In the genomic region with DNA sequence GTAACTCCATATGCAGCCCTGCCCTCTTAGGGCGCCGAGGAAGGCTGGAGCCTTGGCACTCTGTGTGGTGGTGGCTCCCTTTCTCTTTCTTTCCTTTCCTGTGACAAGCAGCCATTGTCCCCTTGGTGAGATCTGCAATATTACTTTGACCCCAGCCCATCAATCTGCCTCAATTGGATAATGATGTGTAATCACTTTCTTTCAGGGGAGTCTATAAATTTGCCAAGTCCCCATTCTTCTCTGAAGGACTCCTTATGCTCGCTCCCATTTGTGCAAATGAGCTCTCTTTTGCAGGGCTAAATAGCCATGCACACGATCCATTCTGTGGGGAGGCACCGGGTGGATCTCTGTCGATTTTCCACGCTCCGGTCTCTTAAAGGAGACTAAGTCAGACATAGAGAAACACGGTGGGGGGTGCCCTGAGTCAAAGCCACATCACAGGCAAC, we compare ENCODE assay signal across 12 mouse cellular contexts.
A peak's percentile ranks its signal among the peaks of the same experiment; 100 is the strongest.
DNase-seq lines count a peak whose midpoint lies in the region; ATAC-seq lines count a peak whose summit lies in the region.
"Had no signal": no experiment of that assay in that cellular context is flagged by ENCODE, and none has a peak within 500 bp of the region (broad histone marks: within the 10 kb centered on the region; RNA-seq: fewer than 3 reads in every experiment).

No protein-coding gene starts in this region.

- peak overlapping the region; percentile 42 for H3K4me2 ChIP-seq in forebrain, embryonic 14.5 days (ENCODE audit: low read length)
- H3K4me2 ChIP-seq in midbrain, embryonic 11.5 days, result no peak overlapping the region; the same call in 1 of the 2 replicates
- no peak overlapping the region for H3K4me2 ChIP-seq in kidney, embryonic 14.5 days (replicated peaks; ENCODE audit: low read depth, low read length)
- H3K4me2 ChIP-seq: limb, embryonic 15.5 days had no signal

- peak; percentile 16 to 29 for DNase-seq in cerebellum, postnatal 10 days
- DNase-seq in cerebellum, adult 9-11 months, result no peak
- peak; percentile 90 for DNase-seq in forebrain, embryonic 14.5 days (ENCODE audit: low spot score)
- peak; percentile 94 for DNase-seq in midbrain, embryonic 11.5 days (ENCODE audit: low spot score, missing footprints)
- DNase-seq in retina, postnatal 1 day, result peak; percentile 60
- DNase-seq in gastrocnemius, postnatal 36 days, result no peak
- DNase-seq: adrenal gland, adult 8-10 months; heart, adult 11 months had no signal

- no peak overlapping the region for H3K4me3 ChIP-seq in forebrain, embryonic 14.5 days (ENCODE audit: low read depth, low read length)
- no peak overlapping the region for H3K4me3 ChIP-seq in midbrain, embryonic 11.5 days (ENCODE audit: low read depth, low read length)
- H3K4me3 ChIP-seq in kidney, embryonic 14.5 days (ENCODE audit: low read length), result no peak overlapping the region
- H3K4me3 ChIP-seq: erythroblast, embryonic 14.5 days; limb, embryonic 15.5 days had no signal

- no peak overlapping the region for H3K27ac ChIP-seq in forebrain, embryonic 14.5 days (ENCODE audit: low read depth, low read length)
- H3K27ac ChIP-seq in midbrain, embryonic 11.5 days (ENCODE audit: low read depth, low read length), result no peak overlapping the region
- H3K27ac ChIP-seq in kidney, embryonic 14.5 days (ENCODE audit: low read depth, low read length), result no peak overlapping the region
- H3K27ac ChIP-seq: limb, embryonic 15.5 days had no signal

- H3K27me3 ChIP-seq in forebrain, embryonic 14.5 days (replicated peaks; ENCODE audit: control insufficient read depth, insufficient read depth, low read length), result peaks cover 10% of the 10 kb centered on the region; the same call in 1 of the 2 replicates
- H3K27me3 ChIP-seq in midbrain, embryonic 11.5 days (ENCODE audit: control insufficient read depth, insufficient read depth, low read length), result peaks cover 66% of the 10 kb centered on the region
- no peaks in the 10 kb centered on the region for H3K27me3 ChIP-seq in kidney, embryonic 14.5 days (ENCODE audit: control insufficient read depth, insufficient read depth, low read length)
- H3K27me3 ChIP-seq: limb, embryonic 15.5 days had no signal

- no peaks in the 10 kb centered on the region for H3K36me3 ChIP-seq in forebrain, embryonic 14.5 days (ENCODE audit: control insufficient read depth, insufficient read depth, low read length)
- H3K36me3 ChIP-seq in midbrain, embryonic 11.5 days (ENCODE audit: control insufficient read depth, insufficient read depth, low read length), result no peaks in the 10 kb centered on the region
- H3K36me3 ChIP-seq in kidney, embryonic 14.5 days (ENCODE audit: control insufficient read depth, insufficient read depth, low read length), result no peaks in the 10 kb centered on the region
- H3K36me3 ChIP-seq: limb, embryonic 15.5 days had no signal

- ATAC-seq in forebrain, embryonic 14.5 days, result peak; percentile 95
- ATAC-seq in midbrain, embryonic 11.5 days (ENCODE audit: low FRiP score), result peak; percentile 93
- no peak for ATAC-seq in granulocyte monocyte progenitor cell, adult 5-6 weeks (replicated peaks; ENCODE audit: poor library complexity, severe bottlenecking)
- ATAC-seq in kidney, embryonic 14.5 days (ENCODE audit: low FRiP score, low TSS enrichment), result no peak

- intact Hi-C loops in gastrocnemius, postnatal 36 days (cut with DNase I), result no loop called here

- WGBS in forebrain, embryonic 14.5 days, result 2% methylated on average over 9 of the region's 9 CpGs
- 14% methylated on average over 9 of the region's 9 CpGs for WGBS in midbrain, embryonic 11.5 days
- 17% methylated on average over 9 of the region's 9 CpGs for WGBS in kidney, embryonic 14.5 days

- H3K9me3 ChIP-seq in forebrain, embryonic 14.5 days (replicated peaks; ENCODE audit: control insufficient read depth, low read length), result no peaks in the 10 kb centered on the region
- H3K9me3 ChIP-seq in midbrain, embryonic 11.5 days (ENCODE audit: control insufficient read depth, low read length), result no peaks in the 10 kb centered on the region; the same call in 1 of the 2 replicates
- H3K9me3 ChIP-seq in kidney, embryonic 14.5 days (ENCODE audit: control insufficient read depth, low read length), result no peaks in the 10 kb centered on the region
- H3K9me3 ChIP-seq: limb, embryonic 15.5 days had no signal

- no peak overlapping the region for H3K9ac ChIP-seq in forebrain, embryonic 14.5 days (ENCODE audit: low read length)
- no peak overlapping the region for H3K9ac ChIP-seq in midbrain, embryonic 11.5 days (ENCODE audit: low read length)
- no peak overlapping the region for H3K9ac ChIP-seq in kidney, embryonic 14.5 days (ENCODE audit: low read depth, low read length)
- H3K9ac ChIP-seq: limb, embryonic 15.5 days had no signal

- peaks cover 11% of the 10 kb centered on the region for H3K4me1 ChIP-seq in forebrain, embryonic 14.5 days (ENCODE audit: control insufficient read depth, insufficient read depth, low read length)
- H3K4me1 ChIP-seq in midbrain, embryonic 11.5 days (ENCODE audit: control insufficient read depth, insufficient read depth, low read length), result peaks cover 3% of the 10 kb centered on the region; the same call in 1 of the 2 replicates
- H3K4me1 ChIP-seq in kidney, embryonic 14.5 days (ENCODE audit: control insufficient read depth, insufficient read depth, low read length), result no peaks in the 10 kb centered on the region
- H3K4me1 ChIP-seq: limb, embryonic 15.5 days had no signal

Comparison
In these comparisons a context has a peak if more than half of its experiments do, and no peak if none do; other contexts are left out.
1. DNase-seq: peak in cerebellum, postnatal 10 days (2 of 2), forebrain, embryonic 14.5 days (single experiment), midbrain, embryonic 11.5 days (single experiment) and retina, postnatal 1 day (single experiment); none in cerebellum, adult 9-11 months (single experiment) and gastrocnemius, postnatal 36 days (0 of 2).
2. ATAC-seq: peak in forebrain, embryonic 14.5 days (single experiment) and midbrain, embryonic 11.5 days (single experiment); none in granulocyte monocyte progenitor cell, adult 5-6 weeks (single experiment) and kidney, embryonic 14.5 days (single experiment).